8 mouse cellular contexts compared by ENCODE assay signal in the genomic region with DNA sequence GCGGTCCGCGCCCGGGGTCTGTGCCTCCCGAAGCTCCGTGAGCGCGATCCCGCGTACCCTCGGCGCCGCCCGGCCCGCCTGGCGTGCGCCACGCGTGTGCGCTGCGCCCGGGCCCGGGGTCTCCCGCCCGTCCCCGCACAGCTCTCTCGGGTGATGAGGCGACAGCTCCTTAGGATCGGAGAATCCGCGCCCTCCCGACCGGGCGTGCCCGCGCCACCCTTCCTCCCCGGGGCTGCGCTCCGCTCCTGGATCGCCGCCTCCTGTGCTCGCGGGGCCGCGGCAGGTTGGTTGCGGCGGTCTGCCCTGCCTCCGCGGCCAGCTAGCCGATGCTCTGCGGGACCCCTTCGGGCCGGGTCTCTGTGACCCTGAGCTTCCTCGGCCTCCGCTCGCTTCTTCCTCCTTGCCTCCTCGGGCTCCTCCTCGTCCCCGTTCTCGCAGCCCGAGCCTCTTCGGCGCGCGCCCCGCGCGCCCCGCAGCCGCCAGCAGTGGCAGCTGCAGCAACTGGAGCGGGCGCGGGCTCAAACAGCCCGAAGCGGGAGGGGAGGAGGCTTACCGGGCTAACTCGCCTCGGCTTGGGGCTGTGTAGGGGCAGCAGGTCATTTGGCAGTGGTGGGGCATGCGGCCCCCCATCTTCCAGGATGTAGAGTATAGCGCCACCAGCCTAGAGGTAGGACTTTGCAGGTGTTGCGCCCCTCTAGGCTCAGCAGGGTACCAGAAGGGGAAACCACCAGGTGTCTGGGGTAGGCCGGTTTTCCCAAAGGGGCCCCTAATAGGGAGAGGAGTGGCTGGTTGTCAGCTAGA. TPM values are rescaled to one million over a fixed set of nuclear protein-coding genes. Genes with fewer than 3 reads are reported as not detected.
DNase-seq lines count a peak whose midpoint lies in the region; ATAC-seq lines count a peak whose summit lies in the region.

No protein-coding gene starts in this region.

- H3K27me3 ChIP-seq in limb, embryonic 15.5 days: peaks cover 78% of the 10 kb centered on the region

- H3K9me3 ChIP-seq in limb, embryonic 15.5 days: no peaks in the 10 kb centered on the region

- peak overlapping the region; percentile 76 for H3K4me3 ChIP-seq in limb, embryonic 15.5 days

- WGBS in limb, embryonic 15.5 days: under 1% methylated on average over 65 of the region's 82 CpGs

- peak overlapping the region; percentile 63 for H3K9ac ChIP-seq in limb, embryonic 15.5 days

- peak overlapping the region; percentile 63 for H3K27ac ChIP-seq in limb, embryonic 15.5 days

- 0 out of 2 replicates have a peak, but pooled peaks have one; percentile 44 for ATAC-seq in limb, embryonic 15.5 days (ENCODE audit: insufficient number of reproducible peaks, low FRiP score, low TSS enrichment, low read depth)
- ATAC-seq in erythroid progenitor cell, adult 5-6 weeks (replicated peaks; ENCODE audit: low FRiP score, poor library complexity, severe bottlenecking): no peak

- H3K36me3 ChIP-seq in limb, embryonic 15.5 days: no peaks in the 10 kb centered on the region

- peak overlapping the region; percentile 95 for H3K4me2 ChIP-seq in limb, embryonic 15.5 days

- H3K4me1 ChIP-seq in limb, embryonic 15.5 days: peaks cover 20% of the 10 kb centered on the region

- DNase-seq in layer of hippocampus, adult 11-12 months (ENCODE audit: low spot score): peak; percentile 54
- no peak for DNase-seq in layer of hippocampus, adult 9-10 months (ENCODE audit: low spot score)
- DNase-seq in embryo, embryonic 10 days (ENCODE audit: low spot score): peak; percentile 44
- peak; percentile 69 for DNase-seq in gastrocnemius, postnatal 10 days
- DNase-seq in kidney, adult 9 months: peak; percentile 21
- peak; percentile 20 for DNase-seq in ovary, adult 18-20 months (ENCODE audit: low spot score)

RNA-seq across cellular contexts. Expression of a gene that starts 9.6 kb away (rescaled TPM):
- total RNA-seq in gastrocnemius, postnatal 10 days (2021): 10 to 100 TPM; 30.1 to 33.2 TPM
- 7.8 and 8.0 TPM in 2 replicates for polyA plus RNA-seq in limb, embryonic 15.5 days (2015; fragmentation: Nextera tagmentation; extraction: Ambion mirVana)
- not detected in 2 replicates for total RNA-seq in erythroid progenitor cell, adult 5-6 weeks (2015; ENCODE audit: low replicate concordance)
- total RNA-seq in erythroid progenitor cell, adult 5-6 weeks (2017; ENCODE audit: low replicate concordance): not detected in 2 replicates

Comparison
In these comparisons a context has a peak if more than half of its experiments do, and no peak if none do; other contexts are left out.
1. RNA of a gene that starts 9.6 kb away (total RNA-seq): 30.1 to 33.2 TPM in gastrocnemius, postnatal 10 days; not detected in erythroid progenitor cell, adult 5-6 weeks; every median in the first group is over 10 times any median in the second.